Mouse (Mus musculus) heart, postnatal 0 days (tissue): ENCODE results near the gene 4930507D05Rik.

Experiments used
- CTCF ChIP-seq: IDR thresholded peaks from 2 replicates; pipeline ENCODE4 v1.5.1; 2016; ENCODE audit warnings: antibody characterized with exemption, control low read depth, low read depth
- EP300 ChIP-seq: IDR thresholded peaks from 2 replicates; pipeline ENCODE4 v1.6.1; 2016; ENCODE audit warnings: antibody characterized with exemption, low read depth

GRCm38 (mm10) chr10:62410943-62411342 lies 38.3 kb upstream of the 4930507D05Rik start:
- no peak for TF ChIP-seq EP300
- peak; percentile 96 for TF ChIP-seq CTCF
